Mouse (Mus musculus): ENCODE data around the gene Fgd2.
"Not testable (repeated sequence)": the region's sequence is repeated elsewhere in the genome, so short reads cannot be mapped to it uniquely, and the experiment has no call there.

GRCm38 (mm10) chr17:29394761-29395160 is 34.0 kb downstream of the Fgd2 start:
- not testable (repeated sequence) for TF ChIP-seq POLR2A (IDR thresholded peaks at IDR 0.05; ENCODE audit: low read depth, low read length); CTCF (IDR thresholded peaks at IDR 0.05; ENCODE audit: extremely low read depth, insufficient read depth, insufficient read length, insufficient replicate concordance)
